Mouse (Mus musculus) midbrain, embryonic 14.5 days (tissue): ENCODE measurements around the gene Cdc14b. TPM values are rescaled to one million over a fixed set of nuclear protein-coding genes. Genes with fewer than 3 reads are reported as not detected.

ENCODE experiments used
- ATAC-seq: fragments of 200-750 bp; cut with Nextera tagmentation; 2 replicates; pipeline ENCODE4 v1.8.0; 2017; ENCODE audit warnings: moderate number of reproducible peaks, moderate library complexity; ENCODE audit not compliant: low FRiP score, low TSS enrichment
- DNase-seq: peaks from one replicate; pipeline ENCODE4 v3.0.0-alpha.2; 2015
- H3K27ac ChIP-seq: fragments of 300-500 bp; sonication (generic); replicated peaks from 2 replicates; pipeline ENCODE4 v1.5.1; 2014; ENCODE audit warnings: mild to moderate bottlenecking, low read depth, low read length, moderate library complexity
- H3K27me3 ChIP-seq: fragments of 300-500 bp; sonication (generic); 2 replicates; pipeline ENCODE4 v1.6.1; 2014; ENCODE audit warnings: low read length, control low read depth, mixed read lengths; ENCODE audit not compliant: control insufficient read depth, insufficient read depth
- H3K36me3 ChIP-seq: fragments of 300-500 bp; sonication (generic); 2 replicates; pipeline ENCODE4 v1.6.1; 2014; ENCODE audit warnings: low read length, control low read depth; ENCODE audit not compliant: control insufficient read depth, insufficient read depth
- H3K4me1 ChIP-seq: fragments of 300-500 bp; sonication (generic); 2 replicates; pipeline ENCODE4 v1.6.1; 2014; ENCODE audit warnings: mild to moderate bottlenecking, antibody characterized with exemption, low read length, control low read depth; ENCODE audit not compliant: control insufficient read depth, insufficient read depth
- H3K4me2 ChIP-seq: fragments of 300-500 bp; sonication (generic); 2 replicates; pipeline ENCODE4 v1.6.1; 2014; ENCODE audit warnings: mild to moderate bottlenecking, low read length, moderate library complexity
- H3K4me3 ChIP-seq: fragments of 300-500 bp; sonication (generic); replicated peaks from 2 replicates; pipeline ENCODE4 v1.5.1; 2014; ENCODE audit warnings: low read depth, low read length
- H3K9ac ChIP-seq: fragments of 300-500 bp; sonication (generic); replicated peaks from 2 replicates; pipeline ENCODE4 v1.6.1; 2014; ENCODE audit warnings: mild to moderate bottlenecking, low read length, moderate library complexity
- H3K9me3 ChIP-seq: fragments of 300-500 bp; sonication (generic); 2 replicates; pipeline ENCODE4 v1.6.1; 2016; ENCODE audit warnings: low read length, control low read depth, mixed read lengths; ENCODE audit not compliant: control insufficient read depth
- WGBS: fragments of 180-500 bp; shearing (Covaris S2); extraction: QIAGEN DNeasy Blood & Tissue Kit; methylation state at CpG from one replicate; pipeline ENCODE4 v1.1.7; 2014; 5-methylcytosine and 5-hydroxymethylcytosine counted together
- polyA plus RNA-seq: library from polyadenylated mRNA; unstranded; fragments of >200 nt; fragmentation: Nextera tagmentation; extraction: Ambion mirVana; gene quantifications from 2 replicates; pipeline ENCODE4 v1.2.1, GENCODE M21; 2014

Cdc14b gene
- polyA plus RNA-seq, 1 experiment from 2014 or later: 3.7 TPM

GRCm38 (mm10) chr13:64286791-64287190 lies 11.7 kb upstream of the Cdc14b start:
- no peak for DNase-seq
- Histone ChIP-seq H3K4me2 (no peak overlapping the region), H3K9me3 (no peaks in the 10 kb centered on the region), H3K4me3 (no peak overlapping the region), H3K4me1 (no peaks in the 10 kb centered on the region), H3K36me3 (no peaks in the 10 kb centered on the region), H3K27me3 (no peaks in the 10 kb centered on the region), H3K27ac (no peak overlapping the region), H3K9ac (no peak overlapping the region)
- no peak for ATAC-seq
- WGBS: 56% methylated on average over 4 of the region's 4 CpGs

GRCm38 (mm10) chr13:64286321-64286720 lies 11.2 kb upstream of the Cdc14b start:
- ATAC-seq (no peak), DNase-seq (no peak)
- H3K9ac ChIP-seq: no peak overlapping the region
- no peak overlapping the region for H3K4me3 ChIP-seq
- no peaks in the 10 kb centered on the region for H3K36me3 ChIP-seq
- no peaks in the 10 kb centered on the region for H3K27me3 ChIP-seq
- no peaks in the 10 kb centered on the region for H3K9me3 ChIP-seq
- no peaks in the 10 kb centered on the region for H3K4me1 ChIP-seq
- H3K27ac ChIP-seq: no peak overlapping the region
- no peak overlapping the region for H3K4me2 ChIP-seq
- 78% methylated on average over 4 of the region's 4 CpGs for WGBS

GRCm38 (mm10) chr13:64284676-64285075 lies 9.6 kb upstream of the Cdc14b start:
- DNase-seq (no peak), ATAC-seq (no peak)
- Histone ChIP-seq H3K4me2 (no peak overlapping the region), H3K4me3 (no peak overlapping the region), H3K27me3 (no peaks in the 10 kb centered on the region), H3K9me3 (no peaks in the 10 kb centered on the region), H3K27ac (no peak overlapping the region), H3K4me1 (no peaks in the 10 kb centered on the region), H3K36me3 (no peaks in the 10 kb centered on the region), H3K9ac (no peak overlapping the region)
- WGBS: 98% methylated on average over 2 of the region's 2 CpGs

- no peak overlapping the region for H3K27ac ChIP-seq
- no peak overlapping the region for H3K4me2 ChIP-seq
- H3K9me3 ChIP-seq: no peaks in the 10 kb centered on the region
- H3K9ac ChIP-seq: no peak overlapping the region
- DNase-seq (no peak), ATAC-seq (no peak)
- H3K4me1 ChIP-seq: no peaks in the 10 kb centered on the region
- 94% methylated on average over 5 of the region's 5 CpGs for WGBS
- H3K36me3 ChIP-seq: no peaks in the 10 kb centered on the region
- no peak overlapping the region for H3K4me3 ChIP-seq
- H3K27me3 ChIP-seq: peaks cover under 1% of the 10 kb centered on the region; the same call in 1 of the 2 replicates
These were observed 5.8 kb upstream of the Cdc14b start for GRCm38 (mm10) chr13:64280940-64281339.

GRCm38 (mm10) chr13:64275754-64276127 lies 651 bp upstream of the Cdc14b start:
- peak overlapping the region; percentile 99 for H3K4me2 ChIP-seq
- WGBS: 15% methylated on average over 9 of the region's 9 CpGs
- no peaks in the 10 kb centered on the region for H3K9me3 ChIP-seq
- H3K4me1 ChIP-seq: peaks cover 8% of the 10 kb centered on the region
- H3K9ac ChIP-seq: no peak overlapping the region
- ATAC-seq (no peak), DNase-seq (peak; percentile 4)
- no peaks in the 10 kb centered on the region for H3K36me3 ChIP-seq
- H3K4me3 ChIP-seq: peak overlapping the region; percentile 79
- peaks cover 28% of the 10 kb centered on the region for H3K27me3 ChIP-seq
- H3K27ac ChIP-seq: no peak overlapping the region

GRCm38 (mm10) chr13:64273891-64274844 lies 922 bp downstream of the Cdc14b start:
- ATAC-seq (peak; percentile 67), DNase-seq (peak; percentile 70)
- H3K27me3 ChIP-seq: peaks cover 28% of the 10 kb centered on the region
- peak overlapping the region; percentile 67 for H3K9ac ChIP-seq
- no peaks in the 10 kb centered on the region for H3K9me3 ChIP-seq
- no peak overlapping the region for H3K27ac ChIP-seq
- peak overlapping the region; percentile 79 for H3K4me3 ChIP-seq
- H3K4me1 ChIP-seq: peaks cover 8% of the 10 kb centered on the region
- WGBS: under 1% methylated on average over 95 of the region's 95 CpGs
- H3K4me2 ChIP-seq: peak overlapping the region; percentile 99
- no peaks in the 10 kb centered on the region for H3K36me3 ChIP-seq

- Histone ChIP-seq H3K27ac (no peak overlapping the region), H3K9ac (no peak overlapping the region), H3K9me3 (no peaks in the 10 kb centered on the region), H3K36me3 (no peaks in the 10 kb centered on the region), H3K4me1 (peaks cover 8% of the 10 kb centered on the region), H3K27me3 (peaks cover 28% of the 10 kb centered on the region), H3K4me2 (peak overlapping the region; percentile 99), H3K4me3 (peak overlapping the region; percentile 79)
- WGBS: 55% methylated on average over 8 of the region's 8 CpGs
- DNase-seq (no peak), ATAC-seq (no peak)
These were observed 1.7 kb downstream of the Cdc14b start for GRCm38 (mm10) chr13:64273352-64273751.

- H3K4me2 ChIP-seq: no peak overlapping the region
- H3K9me3 ChIP-seq: no peaks in the 10 kb centered on the region
- H3K4me1 ChIP-seq: no peaks in the 10 kb centered on the region
- ATAC-seq: no peak
- H3K36me3 ChIP-seq: no peaks in the 10 kb centered on the region
- 87% methylated on average over 4 of the region's 4 CpGs for WGBS
- no peak overlapping the region for H3K4me3 ChIP-seq
- DNase-seq: no peak
- peaks cover 6% of the 10 kb centered on the region; the same call in 1 of the 2 replicates for H3K27me3 ChIP-seq
- no peak overlapping the region for H3K9ac ChIP-seq
- no peak overlapping the region for H3K27ac ChIP-seq
These were observed 6.7 kb downstream of the Cdc14b start for GRCm38 (mm10) chr13:64268384-64268783.

- Histone ChIP-seq H3K27me3 (no peaks in the 10 kb centered on the region; the same call in 1 of the 2 replicates), H3K4me3 (no peak overlapping the region), H3K4me2 (no peak overlapping the region), H3K36me3 (no peaks in the 10 kb centered on the region), H3K9ac (no peak overlapping the region), H3K9me3 (no peaks in the 10 kb centered on the region), H3K4me1 (no peaks in the 10 kb centered on the region), H3K27ac (no peak overlapping the region)
- peak; percentile 37 for DNase-seq
- ATAC-seq: no peak
- 11% methylated on average over 9 of the region's 9 CpGs for WGBS
These were observed 7.9 kb downstream of the Cdc14b start for GRCm38 (mm10) chr13:64267151-64267550.
